Mouse (Mus musculus): ENCODE results near the gene 6820408C15Rik. TPM values are rescaled to one million over a fixed set of nuclear protein-coding genes. Genes with fewer than 3 reads are reported as not detected.
A peak's percentile ranks its signal among the peaks of the same experiment; 100 is the strongest.

6820408C15Rik gene
- polyA plus RNA-seq, 1 experiment from 2014 or later: 0.53 TPM

- no peaks in the 10 kb centered on the region for H3K27me3 ChIP-seq (ENCODE audit: insufficient read depth, low read length)
- H3K4me2 ChIP-seq: no peak overlapping the region
- H3K36me3 ChIP-seq (ENCODE audit: insufficient read depth): no peaks in the 10 kb centered on the region
- no peak overlapping the region for H3K9ac ChIP-seq
- no peaks in the 10 kb centered on the region for H3K9me3 ChIP-seq (ENCODE audit: low read depth, low read length)
- no peak for ATAC-seq (ENCODE audit: insufficient read depth)
- H3K4me1 ChIP-seq (ENCODE audit: insufficient read depth): no peaks in the 10 kb centered on the region
- DNase-seq: no peak
- WGBS: 72% methylated on average over 6 of the region's 6 CpGs
- no peak overlapping the region for H3K4me3 ChIP-seq (ENCODE audit: low read depth, low read length)
- TF ChIP-seq CTCF (IDR thresholded peaks at IDR 0.05; ENCODE audit: low read depth): 0 out of 2 replicates have a peak, but pooled peaks have one; percentile 22
- no peak overlapping the region for H3K27ac ChIP-seq (ENCODE audit: low read depth)
Observed at GRCm38 (mm10) chr2:152493151-152493550, 77.8 kb downstream of the 6820408C15Rik start.

Other genes with a start within 250 kb of the 6820408C15Rik start
- gene Csnk2a1, start 188.7 kb upstream of the 6820408C15Rik start, polyA plus RNA-seq (2014; fragmentation: Nextera tagmentation; extraction: Ambion mirVana): 97.1 and 98.2 TPM in 2 replicates
- gene Tbc1d20, start 121.8 kb upstream of the 6820408C15Rik start, polyA plus RNA-seq (2014; fragmentation: Nextera tagmentation; extraction: Ambion mirVana): 34.7 and 39.4 TPM in 2 replicates
- 85.8 and 92.8 TPM in 2 replicates for gene Rbck1, start 82.9 kb upstream of the 6820408C15Rik start, polyA plus RNA-seq (2014; fragmentation: Nextera tagmentation; extraction: Ambion mirVana)
- gene Trib3, start 71.6 kb upstream of the 6820408C15Rik start, polyA plus RNA-seq (2014; fragmentation: Nextera tagmentation; extraction: Ambion mirVana): 2.2 and 2.7 TPM in 2 replicates
- 0.26 TPM in 1 of 2 replicates, not detected in the other for gene Nrsn2, start 38.9 kb upstream of the 6820408C15Rik start, polyA plus RNA-seq (2014; fragmentation: Nextera tagmentation; extraction: Ambion mirVana)
- gene Sox12, start 17.5 kb upstream of the 6820408C15Rik start, polyA plus RNA-seq (2014; fragmentation: Nextera tagmentation; extraction: Ambion mirVana): 17.2 and 19.4 TPM in 2 replicates
- gene Zcchc3, start 560 bp upstream of the 6820408C15Rik start, polyA plus RNA-seq (2014; fragmentation: Nextera tagmentation; extraction: Ambion mirVana): 38.6 and 42.3 TPM in 2 replicates
- gene Defb23, start 49.0 kb downstream of the 6820408C15Rik start, polyA plus RNA-seq (2014; fragmentation: Nextera tagmentation; extraction: Ambion mirVana): not detected in 2 replicates
- not detected in 2 replicates for gene Defb20, start 61.5 kb downstream of the 6820408C15Rik start, polyA plus RNA-seq (2014; fragmentation: Nextera tagmentation; extraction: Ambion mirVana)
- gene Defb22, start 74.6 kb downstream of the 6820408C15Rik start, polyA plus RNA-seq (2014; fragmentation: Nextera tagmentation; extraction: Ambion mirVana): not detected in 2 replicates
- not detected in 2 replicates for gene Defb26, start 96.1 kb downstream of the 6820408C15Rik start, polyA plus RNA-seq (2014; fragmentation: Nextera tagmentation; extraction: Ambion mirVana)
- gene Defb28, start 102.7 kb downstream of the 6820408C15Rik start, polyA plus RNA-seq (2014; fragmentation: Nextera tagmentation; extraction: Ambion mirVana): not detected in 2 replicates
- not detected in 2 replicates for gene Defb29, start 124.5 kb downstream of the 6820408C15Rik start, polyA plus RNA-seq (2014; fragmentation: Nextera tagmentation; extraction: Ambion mirVana)
- not detected in 2 replicates for gene Gm17416, start 153.8 kb downstream of the 6820408C15Rik start, polyA plus RNA-seq (2014; fragmentation: Nextera tagmentation; extraction: Ambion mirVana)
- not detected in 2 replicates for gene Defb21, start 157.2 kb downstream of the 6820408C15Rik start, polyA plus RNA-seq (2014; fragmentation: Nextera tagmentation; extraction: Ambion mirVana)
- not detected in 2 replicates for gene Defb19, start 164.7 kb downstream of the 6820408C15Rik start, polyA plus RNA-seq (2014; fragmentation: Nextera tagmentation; extraction: Ambion mirVana)
- gene Defb45, start 183.8 kb downstream of the 6820408C15Rik start, polyA plus RNA-seq (2014; fragmentation: Nextera tagmentation; extraction: Ambion mirVana): not detected in 2 replicates
- not detected in 2 replicates for gene Defb36, start 188.7 kb downstream of the 6820408C15Rik start, polyA plus RNA-seq (2014; fragmentation: Nextera tagmentation; extraction: Ambion mirVana)
- 0.86 and 1.5 TPM in 2 replicates for gene Defb25, start 207.5 kb downstream of the 6820408C15Rik start, polyA plus RNA-seq (2014; fragmentation: Nextera tagmentation; extraction: Ambion mirVana)
- 6.2 TPM in 2 replicates for gene Rem1, start 211.4 kb downstream of the 6820408C15Rik start, polyA plus RNA-seq (2014; fragmentation: Nextera tagmentation; extraction: Ambion mirVana)

Measured in lung, embryonic 14.5 days (tissue).